Mouse (Mus musculus) frontal cortex, postnatal 14 days (tissue): ENCODE results near the gene Alkbh2.

Experiments
- DNase-seq, 2 experiments: peaks; one replicate each; pipeline ENCODE4 v3.0.0; 2022; ENCODE audit warnings: low spot score in 2 of 2

Gene Alkbh2

GRCm38 (mm10) chr5:114101873-114102272 lies 26.1 kb downstream of the Alkbh2 start:
- no peak for DNase-seq

GRCm38 (mm10) chr5:114100390-114101099 lies 27.5 kb downstream of the Alkbh2 start:
- no peak for DNase-seq

GRCm38 (mm10) chr5:114099709-114100389 lies 28.2 kb downstream of the Alkbh2 start:
- peak; percentile 88 to 91 for DNase-seq

GRCm38 (mm10) chr5:114091057-114091807 lies 36.8 kb downstream of the Alkbh2 start, which contains the start of gene Svop:
Gene Svop, minus strand, starts transcription at chr5:114091570.
- peak; percentile 64 to 71 for DNase-seq

- no peak for DNase-seq
Observed at GRCm38 (mm10) chr5:114090421-114091013, 37.5 kb downstream of the Alkbh2 start.

- peak in 1 of 2 experiments; percentile 28 for DNase-seq
Observed at GRCm38 (mm10) chr5:114087875-114088480, 40.0 kb downstream of the Alkbh2 start.

- DNase-seq: no peak
Observed at GRCm38 (mm10) chr5:114085501-114085900, 42.5 kb downstream of the Alkbh2 start.

- DNase-seq: no peak
Observed at GRCm38 (mm10) chr5:114077009-114077408, 51.0 kb downstream of the Alkbh2 start.
